Mouse (Mus musculus) myocyte (in vitro differentiated cells): ENCODE results near the gene Vmn1r44.

ENCODE experiments used
- CEBPB ChIP-seq: IDR thresholded peaks from 2 replicates; pipeline ENCODE4 v1.6.1; 2011; ENCODE audit warnings: mild to moderate bottlenecking, moderate library complexity; ENCODE audit not compliant: poor library complexity, insufficient read depth, severe bottlenecking
- MAX ChIP-seq: IDR thresholded peaks from one replicate; pipeline ENCODE4 v1.6.1; 2011; ENCODE audit warnings: low read depth, mild to moderate bottlenecking, control low read depth
- MYOD1 ChIP-seq, 3 experiments: IDR thresholded peaks; one replicate each; pipeline ENCODE4 v1.6.1; 2011; ENCODE audit warnings: control low read depth in 2 of 3, low read depth in 2 of 3, mild to moderate bottlenecking in 2 of 3, moderate library complexity in 1 of 3; ENCODE audit not compliant: insufficient read length in 2 of 3, control insufficient read depth in 1 of 3
- MYOG ChIP-seq, 3 experiments: IDR thresholded peaks; one replicate each; pipeline ENCODE4 v1.6.1; 2011; ENCODE audit warnings: control low read depth in 2 of 3, low read depth in 2 of 3, mild to moderate bottlenecking in 2 of 3; ENCODE audit not compliant: insufficient read length in 2 of 3, control insufficient read depth in 1 of 3, insufficient read depth in 1 of 3
- POLR2A ChIP-seq: IDR thresholded peaks from one replicate; pipeline ENCODE4 v1.6.1; 2011; ENCODE audit warnings: low read depth, mild to moderate bottlenecking, control low read depth, moderate library complexity; ENCODE audit not compliant: insufficient read length
- POLR2AphosphoS2 ChIP-seq: IDR thresholded peaks from one replicate; pipeline ENCODE4 v1.6.1; 2011; ENCODE audit warnings: low read depth, control low read depth; ENCODE audit not compliant: insufficient read length
- REST ChIP-seq: IDR thresholded peaks from one replicate; pipeline ENCODE4 v1.6.1; 2011; ENCODE audit warnings: mild to moderate bottlenecking, control low read depth, moderate library complexity; ENCODE audit not compliant: insufficient read depth, insufficient read length
- SRF ChIP-seq: IDR thresholded peaks from one replicate; pipeline ENCODE4 v1.6.1; 2011; ENCODE audit warnings: low read depth; ENCODE audit not compliant: control insufficient read depth, insufficient read length
- TCF12 ChIP-seq: IDR thresholded peaks from one replicate; pipeline ENCODE4 v1.6.1; 2011; ENCODE audit warnings: mild to moderate bottlenecking, control low read depth; ENCODE audit not compliant: poor library complexity, insufficient read depth, severe bottlenecking
- TCF3 ChIP-seq: IDR thresholded peaks from one replicate; pipeline ENCODE4 v1.6.1; 2011; ENCODE audit warnings: low read depth, control low read depth; ENCODE audit not compliant: insufficient read length
- USF1 ChIP-seq: IDR thresholded peaks from one replicate; pipeline ENCODE4 v1.6.1; 2011; ENCODE audit warnings: low read depth, mild to moderate bottlenecking, control low read depth, moderate library complexity

DNA sequence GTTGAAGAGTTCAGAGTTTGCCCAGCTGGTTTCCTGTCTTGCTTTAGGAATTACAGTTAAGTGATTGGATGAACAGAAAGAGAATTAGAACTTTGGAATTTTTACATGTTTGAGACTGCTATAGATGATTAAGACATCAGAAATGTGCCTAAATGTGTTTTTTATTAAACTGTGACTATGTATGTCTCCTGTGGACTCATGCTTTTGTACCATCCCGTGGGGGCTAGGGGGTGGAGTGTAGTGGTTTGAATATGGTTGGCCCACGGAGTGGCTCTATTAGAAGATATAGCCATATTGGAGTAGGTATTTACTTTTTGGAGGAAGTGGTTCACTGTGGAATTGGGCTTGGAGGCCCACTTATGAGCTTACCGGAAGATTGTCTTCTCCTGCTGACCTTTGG, 25.9 kb upstream of the Vmn1r44 start:
- TF ChIP-seq SRF = no peak
- TF ChIP-seq POLR2A = no peak
- no peak for TF ChIP-seq MAX
- TF ChIP-seq USF1 = no peak
- no peak for TF ChIP-seq CEBPB
- no peak for TF ChIP-seq TCF12
- TF ChIP-seq POLR2AphosphoS2 = no peak
- TF ChIP-seq REST = no peak
- no peak for TF ChIP-seq MYOG (IDR thresholded peaks at IDR 0.05; ENCODE audit: control insufficient read depth in 1 of 3, insufficient read depth in 1 of 3, insufficient read length in 2 of 3, low read depth in 2 of 3)
- TF ChIP-seq TCF3 = no peak
- TF ChIP-seq MYOD1 (IDR thresholded peaks at IDR 0.05; ENCODE audit: control insufficient read depth in 1 of 3, insufficient read length in 2 of 3, low read depth in 2 of 3) = no peak
